Mouse (Mus musculus) myocyte (in vitro differentiated cells): ENCODE results near the gene Pkig.

Experiments
- MAX ChIP-seq: IDR thresholded peaks from one replicate; pipeline ENCODE4 v1.6.1; 2011; ENCODE audit warnings: low read depth, mild to moderate bottlenecking, control low read depth
- MYOD1 ChIP-seq, 3 experiments: IDR thresholded peaks; one replicate each; pipeline ENCODE4 v1.6.1; 2011; ENCODE audit warnings: control low read depth in 2 of 3, low read depth in 2 of 3, mild to moderate bottlenecking in 2 of 3, moderate library complexity in 1 of 3; ENCODE audit not compliant: insufficient read length in 2 of 3, control insufficient read depth in 1 of 3
- MYOG ChIP-seq, 3 experiments: IDR thresholded peaks; one replicate each; pipeline ENCODE4 v1.6.1; 2011; ENCODE audit warnings: control low read depth in 2 of 3, low read depth in 2 of 3, mild to moderate bottlenecking in 2 of 3; ENCODE audit not compliant: insufficient read length in 2 of 3, control insufficient read depth in 1 of 3, insufficient read depth in 1 of 3
- POLR2A ChIP-seq: IDR thresholded peaks from one replicate; pipeline ENCODE4 v1.6.1; 2011; ENCODE audit warnings: low read depth, mild to moderate bottlenecking, control low read depth, moderate library complexity; ENCODE audit not compliant: insufficient read length
- TCF12 ChIP-seq: IDR thresholded peaks from one replicate; pipeline ENCODE4 v1.6.1; 2011; ENCODE audit warnings: mild to moderate bottlenecking, control low read depth; ENCODE audit not compliant: poor library complexity, insufficient read depth, severe bottlenecking
- TCF3 ChIP-seq: IDR thresholded peaks from one replicate; pipeline ENCODE4 v1.6.1; 2011; ENCODE audit warnings: low read depth, control low read depth; ENCODE audit not compliant: insufficient read length
- USF1 ChIP-seq: IDR thresholded peaks from one replicate; pipeline ENCODE4 v1.6.1; 2011; ENCODE audit warnings: low read depth, mild to moderate bottlenecking, control low read depth, moderate library complexity

DNA sequence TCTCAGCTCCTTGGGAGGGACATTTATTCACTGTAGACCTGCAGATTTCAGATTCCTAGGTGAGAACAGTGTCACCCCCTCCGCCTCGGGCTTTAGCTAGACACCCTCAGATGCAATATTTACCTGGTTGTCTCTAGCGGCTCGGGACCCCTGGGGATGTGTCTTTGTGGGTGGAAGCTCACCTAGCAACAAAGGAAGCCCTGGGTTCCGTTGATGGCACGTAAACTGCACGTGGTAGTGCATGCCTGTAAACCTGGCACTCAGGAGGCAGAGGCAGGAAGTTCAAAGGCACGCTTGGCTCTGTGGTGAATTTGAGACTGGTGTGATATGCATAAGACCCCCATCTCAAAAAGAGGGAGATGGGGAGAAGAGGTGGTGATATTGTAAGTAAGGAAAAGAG, 112.5 kb downstream of the Pkig start:
- TF ChIP-seq POLR2A (no peak), USF1 (no peak), MYOD1 (IDR thresholded peaks at IDR 0.05; ENCODE audit: control insufficient read depth in 1 of 3, insufficient read length in 2 of 3, low read depth in 2 of 3) (no peak), MYOG (IDR thresholded peaks at IDR 0.05; ENCODE audit: control insufficient read depth in 1 of 3, insufficient read depth in 1 of 3, insufficient read length in 2 of 3, low read depth in 2 of 3) (no peak), TCF3 (no peak), MAX (no peak), TCF12 (no peak)
